Mouse (Mus musculus) NIH3T3 (cell line): ENCODE data around the gene Gm17026.
"Not testable (repeated sequence)": the region's sequence is repeated elsewhere in the genome, so short reads cannot be mapped to it uniquely, and the experiment has no call there.

Experiments
- DNase-seq: peaks from one replicate; pipeline ENCODE4 v3.0.0-alpha.2; 2012; ENCODE audit warnings: low read depth

Gene Gm17026

DNA sequence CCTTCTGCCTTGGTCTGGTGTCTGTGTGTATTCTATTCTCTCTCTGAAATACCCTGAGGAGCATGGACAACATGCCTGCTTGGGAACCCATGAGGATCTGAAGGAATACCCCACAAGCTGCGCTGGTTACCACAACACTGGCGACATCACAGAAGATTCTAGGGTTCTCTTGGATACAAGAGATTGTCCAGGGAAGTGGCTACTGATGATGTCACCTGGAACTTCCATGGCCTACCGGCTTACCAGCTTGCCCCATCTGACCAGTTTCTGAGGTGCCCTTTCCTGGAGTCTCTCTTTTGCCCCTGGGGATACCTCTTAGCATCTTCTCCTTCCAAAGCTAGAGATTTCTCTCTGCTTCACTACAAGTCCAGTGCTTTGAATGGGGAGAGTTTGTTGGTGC lies at the start of gene Gm17026:
Gene Gm17026 (minus strand): TSS at position 101 of the 400 bp plus-strand sequence.
- DNase-seq = not testable (repeated sequence)

GRCm38 (mm10) chr14:42297258-42297657 lies 37.4 kb upstream of the Gm17026 start, which contains the start of gene Gm9611:
Gene Gm9611, minus strand, starts transcription at chr14:42297358.
- not testable (repeated sequence) for DNase-seq

DNA sequence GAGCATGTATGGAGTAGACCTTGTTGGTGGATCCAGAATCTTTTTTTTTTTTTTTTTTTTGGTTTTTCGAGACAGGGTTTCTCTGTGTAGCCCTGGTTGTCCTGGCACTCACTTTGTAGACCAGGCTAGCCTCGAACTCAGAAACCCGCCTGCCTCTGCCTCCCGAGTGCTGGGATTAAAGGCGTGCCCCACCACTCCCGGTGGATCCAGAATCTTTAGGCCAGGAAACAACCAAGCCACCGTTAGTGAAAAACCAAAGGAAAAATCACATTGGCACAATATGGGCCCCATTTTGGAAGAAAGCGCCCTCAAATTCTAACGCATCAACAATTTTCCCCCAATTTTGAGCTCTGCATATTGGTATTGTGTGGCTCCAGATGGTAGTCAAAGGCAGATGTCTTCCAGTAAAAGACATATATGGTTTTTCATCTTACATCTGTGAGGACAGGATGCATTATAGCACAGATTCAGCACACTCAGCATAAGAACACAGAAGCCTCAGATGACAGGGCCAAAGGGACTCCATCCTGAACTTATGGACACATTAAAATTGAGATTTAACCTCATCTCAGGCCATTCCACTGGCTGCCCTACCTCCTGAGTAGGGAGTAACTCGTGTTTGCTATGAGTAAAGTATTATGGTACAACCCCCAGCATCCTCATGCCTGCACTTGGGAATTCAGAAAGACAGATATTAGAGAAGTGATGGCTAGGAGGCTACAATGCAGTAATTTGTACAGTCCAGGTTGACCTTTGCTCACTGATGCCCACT lies 42.9 kb downstream of the Gm17026 start:
- peak; percentile 1 for DNase-seq
